9 mouse cellular contexts compared by ENCODE assay signal in genomic region chr1:25085616-25086372, GRCm38 (mm10).
DNase-seq lines count a peak whose midpoint lies in the region; ATAC-seq and TF ChIP-seq lines count a peak whose summit lies in the region.
"Had no signal": no experiment of that assay in that cellular context is flagged by ENCODE, and none has a peak within 500 bp of the region (broad histone marks: within the 10 kb centered on the region; RNA-seq: fewer than 3 reads in every experiment).

No protein-coding gene starts in this region.

- H3K27ac ChIP-seq in neural tube, embryonic 12.5 days, result no peak overlapping the region
- peak overlapping the region; percentile 64 for H3K27ac ChIP-seq in hindbrain, postnatal 0 days
- peak overlapping the region; percentile 30 for H3K27ac ChIP-seq in neural tube, embryonic 15.5 days (replicated peaks)
- H3K27ac ChIP-seq: embryonic facial prominence, embryonic 12.5 days had no signal

- no peak overlapping the region for H3K9ac ChIP-seq in neural tube, embryonic 12.5 days
- H3K9ac ChIP-seq in hindbrain, postnatal 0 days (replicated peaks; ENCODE audit: low read length), result no peak overlapping the region
- H3K9ac ChIP-seq in neural tube, embryonic 15.5 days (replicated peaks), result no peak overlapping the region
- H3K9ac ChIP-seq: embryonic facial prominence, embryonic 12.5 days had no signal

- peak; percentile 46; the same call in 1 of the 2 replicates for TF ChIP-seq CTCF in hindbrain, postnatal 0 days (IDR thresholded peaks at IDR 0.05; ENCODE audit: low read depth)

- DNase-seq in neural tube, embryonic 10.5 days (ENCODE audit: extremely low spot score, low spot score), result no peak
- peak; percentile 83 to 87 for DNase-seq in cerebellum, postnatal 25 days
- peak; percentile 70 for DNase-seq in hindbrain, postnatal 0 days (ENCODE audit: low spot score)
- DNase-seq in adrenal gland, postnatal 14 days, result no peak
- no peak for DNase-seq in kidney, adult 9 months

- 0 out of 2 replicates have a peak, but pooled peaks have one; percentile 42 for ATAC-seq in neural tube, embryonic 12.5 days (ENCODE audit: low FRiP score, low read depth)
- peak; percentile 90 for ATAC-seq in hindbrain, postnatal 0 days
- peak; percentile 53; the same call in 1 of the 2 replicates for ATAC-seq in neural tube, embryonic 15.5 days (ENCODE audit: low FRiP score)
- no peak for ATAC-seq in inflammation-experienced regulatory T-cells, adult 6 months

- 64% methylated on average over 14 of the region's 14 CpGs for WGBS in neural tube, embryonic 12.5 days
- WGBS in hindbrain, postnatal 0 days, result 36% methylated on average over 14 of the region's 14 CpGs
- 55% methylated on average over 14 of the region's 14 CpGs for WGBS in neural tube, embryonic 15.5 days

- H3K27me3 ChIP-seq in neural tube, embryonic 12.5 days (replicated peaks), result no peaks in the 10 kb centered on the region
- H3K27me3 ChIP-seq in hindbrain, postnatal 0 days (ENCODE audit: insufficient read depth, low read length), result no peaks in the 10 kb centered on the region
- no peaks in the 10 kb centered on the region for H3K27me3 ChIP-seq in neural tube, embryonic 15.5 days (replicated peaks)
- H3K27me3 ChIP-seq: embryonic facial prominence, embryonic 12.5 days had no signal

- H3K9me3 ChIP-seq in neural tube, embryonic 12.5 days, result no peaks in the 10 kb centered on the region
- H3K9me3 ChIP-seq in hindbrain, postnatal 0 days (ENCODE audit: low read length), result no peaks in the 10 kb centered on the region
- H3K9me3 ChIP-seq in neural tube, embryonic 15.5 days (replicated peaks), result no peaks in the 10 kb centered on the region
- H3K9me3 ChIP-seq: embryonic facial prominence, embryonic 12.5 days had no signal

- H3K4me1 ChIP-seq in neural tube, embryonic 12.5 days, result peaks cover 8% of the 10 kb centered on the region; the same call in 1 of the 2 replicates
- no peaks in the 10 kb centered on the region for H3K4me1 ChIP-seq in hindbrain, postnatal 0 days (ENCODE audit: insufficient read depth, low read length)
- H3K4me1 ChIP-seq in neural tube, embryonic 15.5 days, result peaks cover 24% of the 10 kb centered on the region
- H3K4me1 ChIP-seq: embryonic facial prominence, embryonic 12.5 days had no signal

- H3K4me3 ChIP-seq in neural tube, embryonic 12.5 days, result no peak overlapping the region
- H3K4me3 ChIP-seq in hindbrain, postnatal 0 days (ENCODE audit: low read length), result no peak overlapping the region
- no peak overlapping the region for H3K4me3 ChIP-seq in neural tube, embryonic 15.5 days (replicated peaks)
- H3K4me3 ChIP-seq: embryonic facial prominence, embryonic 12.5 days had no signal

- H3K36me3 ChIP-seq in neural tube, embryonic 12.5 days, result no peaks in the 10 kb centered on the region
- H3K36me3 ChIP-seq in hindbrain, postnatal 0 days (ENCODE audit: insufficient read depth, low read length), result no peaks in the 10 kb centered on the region
- H3K36me3 ChIP-seq in neural tube, embryonic 15.5 days, result no peaks in the 10 kb centered on the region
- H3K36me3 ChIP-seq: embryonic facial prominence, embryonic 12.5 days had no signal

- H3K4me2 ChIP-seq in neural tube, embryonic 12.5 days (replicated peaks), result no peak overlapping the region
- peak overlapping the region; percentile 19 for H3K4me2 ChIP-seq in hindbrain, postnatal 0 days (ENCODE audit: low read depth, low read length)
- H3K4me2 ChIP-seq in neural tube, embryonic 15.5 days, result no peak overlapping the region
- H3K4me2 ChIP-seq: embryonic facial prominence, embryonic 12.5 days had no signal

Comparison
In these comparisons a context has a peak if more than half of its experiments do, and no peak if none do; other contexts are left out.
1. DNase-seq: peak in cerebellum, postnatal 25 days (2 of 2) and hindbrain, postnatal 0 days (single experiment); none in neural tube, embryonic 10.5 days (single experiment), adrenal gland, postnatal 14 days (single experiment) and kidney, adult 9 months (single experiment).